Mouse (Mus musculus): ENCODE measurements around the gene Vav2.

The Vav2 gene

GRCm38 (mm10) chr2:27426855-27427457 is at the start of gene Vav2:
Vav2 (minus strand) TSS chr2:27427033.
- DNase-seq (ENCODE audit: low spot score): peak; percentile 88

GRCm38 (mm10) chr2:27475495-27476302 is 48.9 kb upstream of the Vav2 start:
- peak; percentile 83 for DNase-seq (ENCODE audit: low spot score)

DNA sequence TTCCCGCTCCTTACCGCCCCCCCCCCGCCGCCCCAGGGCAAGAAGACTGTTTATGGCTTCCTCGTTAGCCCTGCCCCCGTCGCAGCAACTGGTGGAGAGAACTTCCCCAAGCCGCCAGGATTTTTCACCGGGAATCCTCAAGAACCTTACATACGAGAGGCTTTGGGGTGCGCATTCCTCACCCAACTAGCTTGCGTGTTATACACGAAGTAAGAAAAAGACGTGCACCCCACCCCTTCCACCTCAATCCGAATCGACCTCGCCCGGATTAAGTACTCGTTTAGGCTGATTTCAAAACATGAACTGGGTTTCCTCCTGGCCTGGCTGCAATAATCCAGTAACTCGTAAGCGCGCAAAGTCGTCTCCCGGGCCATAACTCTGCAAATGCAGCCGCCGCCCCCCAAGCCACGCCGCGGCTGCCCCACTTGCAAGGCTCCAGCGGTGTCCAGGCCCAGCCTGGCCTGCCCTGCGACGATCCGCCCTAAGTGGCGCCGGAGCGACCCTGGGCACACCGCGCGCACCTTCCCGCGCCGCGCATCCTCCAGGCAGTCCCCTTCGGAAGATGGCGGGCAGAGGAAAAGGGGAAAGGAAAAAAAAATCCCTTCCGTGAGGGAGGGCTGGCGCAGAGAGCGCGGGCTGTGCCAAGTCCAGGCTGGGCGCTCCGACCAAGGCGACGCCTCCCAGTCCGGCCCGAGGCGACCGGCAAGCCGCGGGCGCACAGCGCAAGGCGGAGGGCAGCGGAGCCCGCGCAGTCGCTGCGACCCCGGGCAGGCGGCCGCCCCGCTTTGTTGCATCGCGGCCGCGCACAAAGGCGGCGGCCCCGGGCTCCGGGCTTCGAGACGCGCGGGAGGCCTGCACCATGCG is 48.0 kb upstream of the Vav2 start:
- DNase-seq (ENCODE audit: low spot score): peak; percentile 43

GRCm38 (mm10) chr2:27473911-27474310 is 47.1 kb upstream of the Vav2 start:
- no peak for DNase-seq (ENCODE audit: low spot score)

- no peak for DNase-seq (ENCODE audit: low spot score)
These were observed 46.4 kb upstream of the Vav2 start for GRCm38 (mm10) chr2:27473061-27473765.

DNA sequence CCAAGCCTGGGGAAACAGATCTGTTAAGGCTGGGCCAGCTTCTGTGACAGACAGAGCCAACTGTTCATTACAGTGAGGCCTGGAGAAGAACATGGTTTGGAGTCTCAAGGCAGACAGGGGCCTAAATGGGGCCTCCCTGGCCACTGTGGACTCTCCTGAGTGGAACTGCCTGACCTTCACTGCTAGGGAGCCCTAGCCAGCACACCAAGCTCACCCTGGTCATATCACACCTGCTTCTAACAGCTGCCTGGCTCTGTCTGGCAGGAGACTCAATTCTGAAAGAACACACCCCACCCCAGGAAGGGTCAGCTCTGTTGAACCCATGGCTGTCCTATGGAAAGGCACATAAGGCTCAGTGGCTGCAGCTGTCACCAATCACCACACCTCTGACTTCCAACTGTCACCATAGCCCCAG is 44.3 kb upstream of the Vav2 start:
- DNase-seq (ENCODE audit: low spot score): no peak

GRCm38 (mm10) chr2:27470535-27470934 is 43.7 kb upstream of the Vav2 start:
- DNase-seq (ENCODE audit: low spot score): no peak

GRCm38 (mm10) chr2:27469991-27470355 is 43.1 kb upstream of the Vav2 start:
- DNase-seq (ENCODE audit: low spot score): peak; percentile 54

- DNase-seq (ENCODE audit: low spot score): no peak
These were observed 42.6 kb upstream of the Vav2 start for GRCm38 (mm10) chr2:27469292-27469990.

DNA sequence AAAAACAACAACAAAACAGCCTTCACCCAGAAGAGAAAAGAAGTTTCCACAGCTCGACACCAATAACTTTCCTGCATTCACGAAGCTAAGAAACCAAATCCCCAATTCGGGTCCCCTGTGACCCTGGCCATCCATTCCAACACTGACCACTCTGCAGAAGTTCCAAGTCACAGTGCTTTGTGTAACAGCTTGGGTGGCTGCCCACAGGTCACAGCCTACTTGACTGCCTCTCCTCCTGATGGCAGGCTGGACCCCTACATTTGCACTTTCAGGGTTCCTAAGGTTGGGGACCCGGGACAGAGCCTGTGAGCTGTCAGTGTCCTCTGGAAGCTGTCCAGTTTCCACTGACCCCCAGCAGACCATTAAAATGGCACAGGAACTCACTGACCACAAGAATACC is 36.1 kb upstream of the Vav2 start:
- DNase-seq (ENCODE audit: low spot score): no peak

- DNase-seq (ENCODE audit: low spot score): no peak
These were observed 35.2 kb upstream of the Vav2 start for GRCm38 (mm10) chr2:27461881-27462660.

GRCm38 (mm10) chr2:27460651-27461050 is 33.8 kb upstream of the Vav2 start:
- DNase-seq (ENCODE audit: low spot score): no peak

DNA sequence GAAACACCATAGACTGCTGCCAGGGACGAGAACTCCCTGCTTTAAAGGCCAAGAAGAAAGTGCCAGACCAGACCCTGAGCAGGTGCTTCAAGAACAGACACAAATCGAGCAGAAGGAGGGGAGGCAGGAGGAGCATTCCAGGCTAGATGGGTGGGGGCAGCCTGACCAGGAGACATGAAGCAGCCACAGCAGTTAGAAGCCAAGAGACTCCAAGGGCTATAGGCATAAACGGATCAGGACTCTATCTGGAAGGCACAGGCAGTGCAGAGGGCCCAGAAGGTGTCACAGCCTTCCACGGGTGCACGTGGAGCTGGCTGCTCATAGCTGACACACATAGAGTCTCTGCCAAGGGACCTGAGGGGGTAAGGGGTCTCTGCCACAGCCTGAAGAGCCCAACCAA is 33.3 kb upstream of the Vav2 start:
- DNase-seq (ENCODE audit: low spot score): no peak

GRCm38 (mm10) chr2:27459735-27460134 is 32.9 kb upstream of the Vav2 start:
- DNase-seq (ENCODE audit: low spot score): no peak

DNA sequence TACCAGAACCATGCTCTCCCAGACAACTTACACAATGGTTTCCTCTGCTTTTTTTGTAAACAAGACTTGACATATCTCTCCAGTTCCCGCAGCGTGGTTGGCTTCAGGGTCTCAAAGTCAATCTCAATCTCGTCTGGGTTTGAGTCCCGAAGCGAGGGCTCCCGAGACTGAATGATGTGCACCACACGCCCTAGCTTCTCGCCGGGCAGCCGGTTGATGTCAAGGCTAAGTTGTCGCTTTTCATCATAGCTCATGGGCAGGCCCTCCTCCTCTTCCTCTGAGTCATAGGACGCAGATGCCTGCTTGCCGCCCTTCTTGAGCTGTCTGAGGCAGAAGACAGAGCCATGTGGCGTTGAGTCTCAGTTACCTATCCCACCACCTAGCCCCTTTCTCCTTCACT is 23.4 kb upstream of the Vav2 start:
- no peak for DNase-seq (ENCODE audit: low spot score)

DNA sequence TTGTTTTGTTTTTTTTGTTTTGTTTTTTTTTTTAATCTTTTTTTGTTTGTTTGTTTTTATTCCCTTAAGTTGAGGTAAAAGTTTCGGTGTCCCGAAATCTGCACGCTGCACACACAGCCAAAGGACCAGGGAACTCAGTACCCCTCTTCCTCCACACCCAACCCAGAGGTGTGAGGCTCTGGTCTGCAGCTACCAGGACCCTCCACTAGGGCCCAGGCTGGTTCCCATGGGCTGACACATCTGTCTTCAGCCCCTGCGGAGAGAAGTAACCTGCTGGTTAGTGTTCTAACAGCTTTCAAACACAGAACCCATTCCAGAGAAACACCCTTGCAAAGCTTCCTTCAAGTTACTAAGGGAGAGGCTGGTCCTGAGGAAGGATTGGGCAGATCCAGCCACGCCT is 20.9 kb upstream of the Vav2 start:
- DNase-seq (ENCODE audit: low spot score): no peak

- no peak for DNase-seq (ENCODE audit: low spot score)
These were observed 20.0 kb upstream of the Vav2 start for GRCm38 (mm10) chr2:27446812-27447211.

GRCm38 (mm10) chr2:27445910-27446309 is 19.1 kb upstream of the Vav2 start:
- no peak for DNase-seq (ENCODE audit: low spot score)

- no peak for DNase-seq (ENCODE audit: low spot score)
These were observed 16.5 kb upstream of the Vav2 start for GRCm38 (mm10) chr2:27443450-27443708.

DNA sequence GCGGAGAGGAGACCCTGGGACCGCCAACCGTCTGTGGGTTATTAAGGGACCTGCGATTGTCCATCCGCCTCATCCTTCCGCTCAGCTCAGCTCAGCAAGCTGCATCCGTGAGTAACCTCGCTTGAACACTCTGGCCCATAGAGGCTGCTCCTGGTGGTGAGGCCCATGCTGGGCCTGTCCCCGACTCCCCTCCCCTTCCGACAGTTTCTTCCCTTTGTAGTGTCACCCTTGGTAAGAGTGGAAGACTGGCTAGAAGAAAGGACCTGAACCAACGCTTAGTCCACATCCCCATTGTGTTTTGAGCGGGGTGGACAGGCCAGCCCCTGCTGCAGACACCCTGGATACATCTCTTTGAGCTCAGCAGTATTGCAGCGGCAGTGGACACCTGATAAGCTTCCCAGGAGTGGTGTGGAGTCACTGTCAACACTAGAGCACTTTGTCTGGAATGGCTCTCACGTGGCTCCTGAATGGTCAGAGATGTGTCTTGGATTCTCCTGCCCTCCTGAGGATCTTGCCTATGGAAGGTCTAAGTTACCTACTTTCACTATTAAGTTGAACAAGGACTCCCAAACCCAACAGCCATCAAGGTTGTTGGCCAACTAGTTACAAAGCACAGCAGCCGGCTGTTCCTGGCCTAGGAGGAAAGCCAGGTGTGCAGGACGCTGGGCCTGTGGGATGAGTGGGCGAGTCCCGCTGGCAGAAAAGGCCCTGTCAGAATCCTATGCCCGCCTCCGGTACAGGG is 16.0 kb upstream of the Vav2 start:
- DNase-seq (ENCODE audit: low spot score): no peak
